ENCODE assay signal across 8 mouse cellular contexts in the genomic region with DNA sequence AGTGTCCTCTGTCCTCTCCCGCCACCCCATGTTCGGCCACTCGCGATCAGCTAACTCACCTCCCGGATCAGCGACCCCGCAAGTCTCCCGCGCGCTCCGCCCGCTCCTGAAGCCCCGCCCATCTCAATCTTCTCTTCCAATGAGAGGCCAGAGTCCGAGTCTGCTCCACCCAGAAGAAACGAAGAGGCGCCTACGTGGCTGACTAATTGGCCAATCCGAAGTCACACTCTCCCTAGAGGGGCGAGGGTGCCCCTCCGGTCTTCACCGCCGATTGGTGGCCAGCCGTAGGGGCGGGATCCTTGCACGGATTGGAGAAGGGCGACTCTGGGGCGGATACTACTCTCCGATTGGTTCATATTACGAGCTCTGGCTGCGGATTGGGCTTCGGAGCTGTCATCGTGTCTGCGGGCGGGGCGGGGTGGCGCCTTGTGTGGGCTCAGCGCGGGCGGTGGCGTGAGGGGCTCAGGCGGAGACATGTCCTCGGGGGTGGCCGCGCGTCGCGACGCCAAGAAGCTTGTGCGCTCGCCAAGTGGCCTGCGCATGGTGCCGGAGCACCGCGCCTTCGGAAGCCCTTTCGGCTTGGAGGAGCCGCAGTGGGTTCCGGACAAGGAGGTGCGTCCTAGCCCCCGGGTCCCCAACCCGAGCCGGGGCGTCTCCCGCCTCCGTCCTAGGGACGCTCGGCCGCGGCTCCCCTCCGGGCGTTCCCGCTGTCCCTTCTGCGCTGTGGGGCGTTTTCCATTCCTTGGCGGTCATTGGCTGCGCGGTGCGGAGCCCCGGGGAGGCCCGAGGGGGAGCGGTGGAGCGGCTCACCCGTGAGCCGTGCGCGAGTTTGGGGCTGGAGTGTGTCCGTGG. TPM values are rescaled to one million over a fixed set of nuclear protein-coding genes. Genes with fewer than 3 reads are reported as not detected.
DNase-seq lines count a peak whose midpoint lies in the region; ATAC-seq and TF ChIP-seq lines count a peak whose summit lies in the region.

TSS of gene Xrcc3 (minus strand) at position 108 of the 852 bp plus-strand sequence.
TSS of gene Zfyve21 (plus strand) at position 405 of the 852 bp plus-strand sequence.

- peak within 1 kb of the TSS; percentile 92 for H3K4me3 ChIP-seq in ES-Bruce4 (ENCODE audit: low read depth, low read length)
- H3K4me3 ChIP-seq in forebrain, embryonic 13.5 days: peak within 1 kb of the TSS; percentile 75
- peak within 1 kb of the TSS; percentile 87 for H3K4me3 ChIP-seq in liver, postnatal 0 days (ENCODE audit: low read depth, low read length)
- H3K4me3 ChIP-seq in neural tube, embryonic 14.5 days (ENCODE audit: low read depth, low read length): peak within 1 kb of the TSS; percentile 80

- no peaks in the 10 kb centered on the region for H3K4me1 ChIP-seq in ES-Bruce4 (ENCODE audit: control insufficient read depth, insufficient read depth, low read length)
- H3K4me1 ChIP-seq in forebrain, embryonic 13.5 days: peaks cover 46% of the 10 kb centered on the region
- H3K4me1 ChIP-seq in liver, postnatal 0 days (ENCODE audit: insufficient read depth): peaks cover 59% of the 10 kb centered on the region
- H3K4me1 ChIP-seq in neural tube, embryonic 14.5 days (ENCODE audit: control insufficient read depth, insufficient read depth, low read length): peaks cover 13% of the 10 kb centered on the region; the same call in 1 of the 2 replicates

- H3K27ac ChIP-seq in ES-Bruce4 (ENCODE audit: insufficient read depth, low read length): no peak within 1 kb of the TSS
- H3K27ac ChIP-seq in forebrain, embryonic 13.5 days: peak within 1 kb of the TSS; percentile 76
- H3K27ac ChIP-seq in liver, postnatal 0 days (ENCODE audit: low read depth): peak within 1 kb of the TSS; percentile 98
- H3K27ac ChIP-seq in neural tube, embryonic 14.5 days (ENCODE audit: low read depth, low read length): peak within 1 kb of the TSS; percentile 81

- H3K9ac ChIP-seq in ES-Bruce4 (ENCODE audit: low read depth, poor library complexity, severe bottlenecking): peak within 1 kb of the TSS; percentile 89
- peak within 1 kb of the TSS; percentile 81 for H3K9ac ChIP-seq in forebrain, embryonic 13.5 days
- peak within 1 kb of the TSS; percentile 88 for H3K9ac ChIP-seq in liver, postnatal 0 days (replicated peaks)
- H3K9ac ChIP-seq in neural tube, embryonic 14.5 days (replicated peaks; ENCODE audit: low read depth, low read length): peak within 1 kb of the TSS; percentile 65

- intact Hi-C loops in heart, postnatal 10 days (cut with DNase I): no loop called here

- H3K36me3 ChIP-seq in ES-Bruce4 (ENCODE audit: control insufficient read depth, insufficient read depth, low read length, poor library complexity, severe bottlenecking): no peaks in the 10 kb centered on the region
- H3K36me3 ChIP-seq in forebrain, embryonic 13.5 days (ENCODE audit: poor library complexity, severe bottlenecking): peaks cover 3% of the 10 kb centered on the region
- no peaks in the 10 kb centered on the region for H3K36me3 ChIP-seq in liver, postnatal 0 days (replicated peaks; ENCODE audit: insufficient read depth, low read length)
- H3K36me3 ChIP-seq in neural tube, embryonic 14.5 days (ENCODE audit: control insufficient read depth, insufficient read depth, low read length): no peaks in the 10 kb centered on the region

- peak; percentile 98 to 99 for DNase-seq in heart, postnatal 10 days
- peak; percentile 98 for DNase-seq in large intestine, adult 2 months (ENCODE audit: low read depth, low spot score)
- peak; percentile 97 for DNase-seq in liver, postnatal 0 days
- DNase-seq in testis, postnatal 10 days (ENCODE audit: low spot score): peak; percentile 95

- peak within 1 kb of the TSS; percentile 83 for H3K4me2 ChIP-seq in forebrain, embryonic 13.5 days
- peak within 1 kb of the TSS; percentile 97 for H3K4me2 ChIP-seq in liver, postnatal 0 days (ENCODE audit: low read depth, low read length)
- H3K4me2 ChIP-seq in neural tube, embryonic 14.5 days (ENCODE audit: low read depth, low read length): peak within 1 kb of the TSS; percentile 90

- TF ChIP-seq POLR2A in ES-Bruce4 (IDR thresholded peaks at IDR 0.05; ENCODE audit: insufficient read depth, low read length): peak; percentile 79

- H3K27me3 ChIP-seq in ES-Bruce4 (ENCODE audit: control insufficient read depth, insufficient read depth, low read length, poor library complexity, severe bottlenecking): no peaks in the 10 kb centered on the region
- H3K27me3 ChIP-seq in forebrain, embryonic 13.5 days: no peaks in the 10 kb centered on the region
- H3K27me3 ChIP-seq in liver, postnatal 0 days (ENCODE audit: insufficient read depth, low read length): no peaks in the 10 kb centered on the region
- no peaks in the 10 kb centered on the region for H3K27me3 ChIP-seq in neural tube, embryonic 14.5 days (ENCODE audit: control insufficient read depth, insufficient read depth, low read length)

- WGBS in forebrain, embryonic 13.5 days: under 1% methylated on average over 86 of the region's 87 CpGs
- WGBS in large intestine, adult 2 months: under 1% methylated on average over 87 of the region's 87 CpGs
- 2% methylated on average over 86 of the region's 87 CpGs for WGBS in liver, postnatal 0 days (ENCODE audit: insufficient replicate concordance)
- WGBS in neural tube, embryonic 14.5 days: under 1% methylated on average over 73 of the region's 87 CpGs

- ATAC-seq in cerebellum, adult (ENCODE audit: insufficient number of reproducible peaks, low FRiP score, low TSS enrichment): peak; percentile 97
- ATAC-seq in forebrain, embryonic 13.5 days: peak; percentile 99
- peak; percentile 95 for ATAC-seq in liver, postnatal 0 days
- peak; percentile 99 for ATAC-seq in neural tube, embryonic 14.5 days (ENCODE audit: low read depth)

- TF ChIP-seq CTCF in ES-Bruce4 (IDR thresholded peaks at IDR 0.05; ENCODE audit: low read depth, low read length): no peak
- no peak for TF ChIP-seq CTCF in liver, postnatal 0 days (IDR thresholded peaks at IDR 0.05; ENCODE audit: low read depth)

- no peak for TF ChIP-seq EP300 in ES-Bruce4 (IDR thresholded peaks at IDR 0.05; ENCODE audit: insufficient read depth, low read depth, low read length)
- no peak; the same call in 1 of the 2 replicates for TF ChIP-seq EP300 in liver, postnatal 0 days (IDR thresholded peaks at IDR 0.05; ENCODE audit: low read depth)

- H3K9me3 ChIP-seq in ES-Bruce4 (replicated peaks; ENCODE audit: control insufficient read depth, insufficient read depth, low read length, poor library complexity, severe bottlenecking): no peaks in the 10 kb centered on the region
- H3K9me3 ChIP-seq in forebrain, embryonic 13.5 days (replicated peaks): no peaks in the 10 kb centered on the region
- no peaks in the 10 kb centered on the region for H3K9me3 ChIP-seq in liver, postnatal 0 days (ENCODE audit: low read length)
- H3K9me3 ChIP-seq in neural tube, embryonic 14.5 days (ENCODE audit: control insufficient read depth, low read length): no peaks in the 10 kb centered on the region

RNA-seq across cellular contexts. Expression of gene Xrcc3, which starts in this region (rescaled TPM):
- polyA plus RNA-seq in ES-Bruce4 (2011; ENCODE audit: insufficient read depth, insufficient read length, low read depth, missing spikeins): 13.9 and 14.3 TPM in 2 replicates
- polyA plus RNA-seq in forebrain, embryonic 13.5 days (2015; fragmentation: Nextera tagmentation; extraction: Ambion mirVana): 5.5 and 6.6 TPM in 2 replicates
- total RNA-seq in heart, postnatal 10 days (2021): 1 to 10 TPM; 3.5 to 4.0 TPM
- 8.4 and 10.7 TPM in 2 replicates for polyA plus RNA-seq in large intestine, adult 2 months (2012; rRNA removed)
- polyA plus RNA-seq in liver, postnatal 0 days (2015; fragmentation: Nextera tagmentation; extraction: Ambion mirVana): 2.0 and 2.1 TPM in 2 replicates
- polyA plus RNA-seq in neural tube, embryonic 14.5 days (2014; fragmentation: Nextera tagmentation; extraction: Ambion mirVana): 2.9 and 3.4 TPM in 2 replicates

RNA-seq across cellular contexts. Expression of gene Zfyve21, which starts in this region (rescaled TPM):
- 36.0 and 37.0 TPM in 2 replicates for polyA plus RNA-seq in ES-Bruce4 (2011; ENCODE audit: insufficient read depth, insufficient read length, low read depth, missing spikeins)
- polyA plus RNA-seq in forebrain, embryonic 13.5 days (2015; fragmentation: Nextera tagmentation; extraction: Ambion mirVana): 42.4 and 45.6 TPM in 2 replicates
- 10 to 100 TPM; 44.5 to 53.2 TPM for total RNA-seq in heart, postnatal 10 days (2021)
- polyA plus RNA-seq in large intestine, adult 2 months (2012; rRNA removed): 95.0 and 118 TPM in 2 replicates
- polyA plus RNA-seq in liver, postnatal 0 days (2015; fragmentation: Nextera tagmentation; extraction: Ambion mirVana): 53.3 and 60.0 TPM in 2 replicates
- polyA plus RNA-seq in neural tube, embryonic 14.5 days (2014; fragmentation: Nextera tagmentation; extraction: Ambion mirVana): 30.5 and 39.6 TPM in 2 replicates
